Mouse (Mus musculus): ENCODE results near the gene Lactb.

GRCm38 (mm10) chr9:66917892-66918255 is 57.4 kb downstream of the Lactb start:
- no peak for TF ChIP-seq CTCF (IDR thresholded peaks at IDR 0.05; ENCODE audit: extremely low read depth, insufficient read depth, insufficient read length, insufficient replicate concordance)
- TF ChIP-seq POLR2A (IDR thresholded peaks at IDR 0.05; ENCODE audit: low read depth, low read length), result no peak

All from spleen, adult 2 months (tissue).